Mouse (Mus musculus) bone marrow, adult 2 months (tissue): ENCODE results near the gene Fshb. TPM values are rescaled to one million over a fixed set of nuclear protein-coding genes. Genes with fewer than 3 reads are reported as not detected.
A peak's percentile ranks its signal among the peaks of the same experiment; 100 is the strongest.

Experiments used
- H3K27ac ChIP-seq: fragments of 200-500 bp; 2 replicates; pipeline ENCODE4 v1.5.1; 2012; ENCODE audit warnings: low read depth, mild to moderate bottlenecking, control low read depth, inconsistent platforms, low read length; ENCODE audit not compliant: control insufficient read depth, poor library complexity, insufficient read depth
- H3K4me1 ChIP-seq: fragments of 200-500 bp; 2 replicates; pipeline ENCODE4 v1.6.1; 2011; ENCODE audit warnings: low read length; ENCODE audit not compliant: control insufficient read depth, insufficient read depth
- H3K4me3 ChIP-seq: fragments of 200-500 bp; replicated peaks from 2 replicates; pipeline ENCODE3; 2011; ENCODE audit warnings: mild to moderate bottlenecking, low read depth, low read length, control low read depth; ENCODE audit not compliant: control insufficient read depth
- CTCF ChIP-seq: fragments of 200-500 bp; IDR thresholded peaks from 2 replicates; pipeline ENCODE4 v1.5.1; 2011; ENCODE audit warnings: low read length, control low read depth; ENCODE audit not compliant: control insufficient read depth, insufficient read depth
- POLR2A ChIP-seq: fragments of 200-500 bp; IDR thresholded peaks from 2 replicates; pipeline ENCODE4 v1.6.1; 2011; ENCODE audit warnings: low read depth, mild to moderate bottlenecking, control low read depth, low read length, borderline replicate concordance; ENCODE audit not compliant: control insufficient read depth
- WGBS: fragments of 180-500 bp; shearing (Covaris S2); methylation state at CpG from one replicate; pipeline ENCODE4 v1.1.7; 2018; 5-methylcytosine and 5-hydroxymethylcytosine counted together
- polyA plus RNA-seq: library from polyadenylated mRNA; stranded (reverse); fragments of >200 nt; gene quantifications from 2 replicates; pipeline ENCODE4 v1.2.4, GENCODE M21; 2011; ENCODE audit warnings: low replicate concordance; ENCODE audit not compliant: missing spikeins, insufficient read depth, insufficient read length

Gene Fshb
- not detected in 2 replicates for polyA plus RNA-seq

- no peak within 1 kb of the TSS for H3K4me3 ChIP-seq
- no peaks in the 10 kb centered on the region for H3K4me1 ChIP-seq
- H3K27ac ChIP-seq: no peak within 1 kb of the TSS
- TF ChIP-seq CTCF: no peak
- 60% methylated on average over 4 of the region's 4 CpGs for WGBS
Measured at GRCm38 (mm10) chr2:107059556-107059955, at the start of gene Fshb. Fshb (minus strand) TSS chr2:107059656.

DNA sequence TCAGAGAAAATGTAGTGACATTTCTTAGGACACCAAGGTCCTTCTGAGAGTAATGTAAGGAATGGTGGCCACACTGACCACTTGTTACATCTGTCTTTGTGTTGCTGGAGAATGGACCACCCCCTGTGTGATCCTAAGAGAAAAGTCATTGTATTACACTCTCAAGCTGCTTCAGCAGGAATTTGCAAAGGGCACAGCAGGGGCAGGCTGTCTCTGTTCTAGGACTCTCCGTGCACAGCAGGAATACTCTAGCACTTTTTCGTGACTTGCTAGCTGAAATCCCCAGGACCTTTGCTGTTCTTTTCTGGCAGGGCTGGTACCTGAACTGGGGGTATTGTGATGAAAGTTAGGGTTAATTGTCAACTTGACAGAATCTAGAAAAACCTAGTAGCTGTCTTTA lies 24.8 kb upstream of the Fshb start:
- 69% methylated on average over 2 of the region's 2 CpGs for WGBS
- no peak overlapping the region for H3K27ac ChIP-seq
- H3K4me1 ChIP-seq: no peaks in the 10 kb centered on the region
- no peak overlapping the region for H3K4me3 ChIP-seq
- TF ChIP-seq POLR2A (no peak), CTCF (no peak)

- Histone ChIP-seq H3K4me3 (no peak overlapping the region), H3K4me1 (no peaks in the 10 kb centered on the region), H3K27ac (no peak overlapping the region)
- no peak for TF ChIP-seq POLR2A
- peak; percentile 43; the same call in 1 of the 2 replicates for TF ChIP-seq CTCF
- WGBS: 59% methylated on average over 14 of the region's 14 CpGs
Measured at GRCm38 (mm10) chr2:107083071-107083885, 23.8 kb upstream of the Fshb start.

- Histone ChIP-seq H3K4me3 (no peak overlapping the region), H3K27ac (no peak overlapping the region), H3K4me1 (no peaks in the 10 kb centered on the region)
- WGBS: 49% methylated on average over 2 of the region's 2 CpGs
- no peak for TF ChIP-seq POLR2A
- no peak for TF ChIP-seq CTCF
Measured at GRCm38 (mm10) chr2:107063260-107063659, 3.8 kb upstream of the Fshb start.

GRCm38 (mm10) chr2:107045955-107046354 lies 13.5 kb downstream of the Fshb start:
- Histone ChIP-seq H3K4me1 (no peaks in the 10 kb centered on the region), H3K27ac (no peak overlapping the region), H3K4me3 (no peak overlapping the region)
- TF ChIP-seq POLR2A (no peak), CTCF (no peak)

DNA sequence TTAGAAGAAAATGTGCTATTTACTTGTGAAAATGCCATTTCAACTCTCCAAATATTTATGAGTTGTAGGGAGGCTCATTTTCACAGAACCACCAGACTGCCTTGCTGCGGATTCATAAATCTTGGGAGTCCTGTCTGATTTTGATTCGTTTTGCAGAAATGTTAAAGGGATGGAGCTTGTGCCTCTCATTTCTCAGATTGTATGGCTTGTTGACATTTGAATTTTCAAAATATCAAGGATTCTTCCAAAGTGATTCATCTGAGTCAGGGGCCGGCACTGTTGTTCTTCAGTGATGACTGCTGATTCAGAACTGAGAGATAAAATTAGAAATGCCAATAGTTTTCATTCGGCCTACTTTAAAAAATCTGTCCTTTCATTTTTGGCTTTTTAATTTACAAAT lies 18.6 kb downstream of the Fshb start:
- H3K4me1 ChIP-seq: no peaks in the 10 kb centered on the region
- WGBS: 85% methylated on average over 4 of the region's 4 CpGs
- H3K4me3 ChIP-seq: no peak overlapping the region
- TF ChIP-seq CTCF: no peak
- no peak for TF ChIP-seq POLR2A
- no peak overlapping the region for H3K27ac ChIP-seq

DNA sequence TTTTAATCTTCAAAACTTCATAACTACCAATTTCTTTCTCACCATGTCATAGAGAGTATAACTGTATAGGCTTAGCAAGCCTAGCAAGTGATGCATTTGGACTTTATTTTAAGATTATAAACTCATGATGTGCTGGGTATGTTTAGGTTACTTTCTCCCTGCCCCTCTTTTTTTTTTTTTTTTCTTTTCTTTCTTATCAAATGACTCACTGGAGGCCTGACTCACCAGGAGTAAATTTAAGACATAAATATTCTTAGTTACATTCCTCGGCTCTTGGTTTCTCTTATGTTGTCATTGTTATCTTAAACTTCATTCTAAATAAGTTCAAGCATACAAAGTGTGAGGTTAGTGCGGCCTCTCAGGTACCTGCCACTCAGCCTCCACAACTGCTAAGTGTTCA lies 23.5 kb downstream of the Fshb start:
- Histone ChIP-seq H3K27ac (no peak overlapping the region), H3K4me3 (no peak overlapping the region), H3K4me1 (no peaks in the 10 kb centered on the region)
- WGBS: 77% methylated on average over 2 of the region's 2 CpGs
- TF ChIP-seq CTCF (no peak), POLR2A (no peak)

DNA sequence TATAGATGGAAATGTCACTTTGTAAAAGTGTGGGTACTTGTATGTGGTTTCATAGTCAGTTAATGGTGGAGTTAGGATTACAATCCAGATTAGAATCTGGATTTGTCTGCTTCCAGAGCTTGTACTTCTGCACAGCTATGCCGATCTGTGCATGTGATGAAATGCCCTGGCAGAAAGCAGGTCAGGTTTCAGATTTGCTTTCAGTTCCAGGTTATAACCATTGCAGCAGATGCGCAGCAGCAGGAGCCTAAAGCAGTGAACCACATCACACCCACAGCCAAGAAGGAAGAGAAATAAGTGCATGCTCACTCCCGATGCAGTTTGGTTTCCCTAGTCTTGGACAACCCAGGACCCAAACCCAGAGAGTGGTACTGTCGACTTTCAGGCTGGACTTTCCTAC lies 34.8 kb downstream of the Fshb start:
- no peaks in the 10 kb centered on the region for H3K4me1 ChIP-seq
- TF ChIP-seq POLR2A: no peak
- 81% methylated on average over 4 of the region's 4 CpGs for WGBS
- H3K27ac ChIP-seq: no peak overlapping the region
- no peak overlapping the region for H3K4me3 ChIP-seq

GRCm38 (mm10) chr2:107022713-107023112 lies 36.7 kb downstream of the Fshb start:
- WGBS: 88% methylated on average over 5 of the region's 5 CpGs

More at GRCm38 (mm10) chr2:107022713-107023112, 36.7 kb downstream of the Fshb start:
- Histone ChIP-seq H3K27ac (no peak overlapping the region), H3K4me1 (no peaks in the 10 kb centered on the region), H3K4me3 (no peak overlapping the region)
- TF ChIP-seq CTCF: no peak
- no peak for TF ChIP-seq POLR2A
